Mouse (Mus musculus) thymus, adult 2 months (tissue): ENCODE data around the gene Suds3.

Experiments used
- CTCF ChIP-seq: fragments of 200-500 bp; IDR thresholded peaks from 2 replicates; pipeline ENCODE4 v1.5.1; 2012; ENCODE audit warnings: mild to moderate bottlenecking, control low read depth, low read length, moderate library complexity, borderline replicate concordance; ENCODE audit not compliant: control insufficient read depth, poor library complexity, insufficient read depth; ENCODE audit errors: extremely low read depth
- POLR2A ChIP-seq: fragments of 200-500 bp; IDR thresholded peaks from 2 replicates; pipeline ENCODE4 v1.6.1; 2012; ENCODE audit warnings: mild to moderate bottlenecking, low read length, control low read depth, moderate library complexity; ENCODE audit not compliant: control insufficient read depth, poor library complexity, insufficient read depth; ENCODE audit errors: extremely low read depth

DNA sequence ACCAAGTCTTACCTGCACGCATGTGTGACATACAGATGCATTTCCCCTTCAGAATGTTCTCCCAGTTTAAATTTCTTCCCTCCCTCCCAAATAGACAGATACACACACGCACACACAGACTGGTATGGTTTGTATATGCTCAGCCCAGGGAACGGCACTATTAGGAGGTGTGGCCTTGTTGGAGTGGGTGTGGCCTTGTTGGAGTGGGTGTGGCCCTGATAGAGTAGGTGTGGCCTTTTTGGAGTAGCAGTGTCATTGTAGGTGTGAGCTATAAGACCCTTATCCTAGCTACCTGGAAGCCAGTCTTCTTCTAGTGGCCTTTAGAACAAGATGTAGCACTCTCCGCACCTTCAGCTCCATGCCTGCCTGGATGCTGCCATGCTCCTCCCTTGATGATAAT lies 7.9 kb upstream of the Suds3 start:
- TF ChIP-seq POLR2A, result no peak
- no peak for TF ChIP-seq CTCF
